Mouse (Mus musculus) 3134 (cell line): ENCODE measurements around the gene Barx2.

ENCODE experiments used
- DNase-seq: peaks from one replicate; pipeline ENCODE4 v3.0.0-alpha.2; 2011; ENCODE audit warnings: low spot score; ENCODE audit not compliant: insufficient read length; ENCODE audit errors: extremely low read depth

Barx2 gene

GRCm38 (mm10) chr9:31839106-31840027 is 73.9 kb downstream of the Barx2 start:
- DNase-seq = no peak

- no peak for DNase-seq
These were observed 75.2 kb downstream of the Barx2 start for GRCm38 (mm10) chr9:31838047-31838446.

- no peak for DNase-seq
These were observed 104.5 kb downstream of the Barx2 start for GRCm38 (mm10) chr9:31808753-31809152.

- DNase-seq = no peak
These were observed 110.6 kb downstream of the Barx2 start for GRCm38 (mm10) chr9:31802641-31803040.
